Mouse (Mus musculus) ES-E14 (cell line): ENCODE results near the gene Chst15. TPM values are rescaled to one million over a fixed set of nuclear protein-coding genes. Genes with fewer than 3 reads are reported as not detected.
A peak's percentile ranks its signal among the peaks of the same experiment; 100 is the strongest.

Source experiments
- DNase-seq: peaks from one replicate; pipeline ENCODE4 v3.0.0-alpha.2; 2013; ENCODE audit warnings: low read depth, low spot score
- H3K27ac ChIP-seq: 2 replicates; pipeline ENCODE4 v1.5.1; 2012; ENCODE audit warnings: low read depth, mild to moderate bottlenecking, low read length, moderate library complexity, mixed read lengths; ENCODE audit not compliant: poor library complexity, insufficient read depth, severe bottlenecking
- H3K36me3 ChIP-seq: 2 replicates; pipeline ENCODE4 v1.6.1; 2012; ENCODE audit warnings: mild to moderate bottlenecking, low read length, moderate library complexity, mixed read lengths; ENCODE audit not compliant: control insufficient read depth, poor library complexity, insufficient read depth, severe bottlenecking
- H3K4me1 ChIP-seq, 2 experiments: fragments of 150-350 bp in 1 of 2; sonication (generic) in 1 of 2; 2 replicates each; pipeline ENCODE4 v1.6.1; 2012; ENCODE audit warnings: low read length in 2 of 2, mild to moderate bottlenecking in 1 of 2, mixed read lengths in 1 of 2; ENCODE audit not compliant: control insufficient read depth in 2 of 2, insufficient read depth in 2 of 2, poor library complexity in 1 of 2
- H3K4me3 ChIP-seq, 2 experiments: fragments of 150-350 bp in 1 of 2; sonication (generic) in 1 of 2; 2 replicates each; pipeline ENCODE4 v1.5.1; 2012; ENCODE audit warnings: low read length in 2 of 2, low read depth in 1 of 2, mild to moderate bottlenecking in 1 of 2, mixed read lengths in 1 of 2; ENCODE audit not compliant: insufficient read depth in 1 of 2, poor library complexity in 1 of 2, severe bottlenecking in 1 of 2
- H3K9ac ChIP-seq: 2 replicates; pipeline ENCODE4 v1.6.1; 2012; ENCODE audit warnings: low read depth, mild to moderate bottlenecking, low read length, mixed read lengths; ENCODE audit not compliant: poor library complexity, insufficient read depth, severe bottlenecking
- H3K9me3 ChIP-seq: fragments of 150-350 bp; sonication (generic); 2 replicates; pipeline ENCODE4 v1.6.1; 2012; ENCODE audit warnings: low read depth, mild to moderate bottlenecking, low read length; ENCODE audit not compliant: control insufficient read depth, insufficient read depth
- CHD2 ChIP-seq: IDR thresholded peaks from 2 replicates; pipeline ENCODE4 v1.6.1; 2014; ENCODE audit warnings: mild to moderate bottlenecking, low read depth, low read length, inconsistent platforms
- HCFC1 ChIP-seq: IDR thresholded peaks from 2 replicates; pipeline ENCODE4 v1.6.1; 2012; ENCODE audit warnings: low read length, inconsistent platforms, borderline replicate concordance; ENCODE audit not compliant: insufficient read depth
- MAFK ChIP-seq: IDR thresholded peaks from 2 replicates; pipeline ENCODE4 v1.6.1; 2014; ENCODE audit warnings: mild to moderate bottlenecking, low read depth, low read length, inconsistent platforms; ENCODE audit not compliant: insufficient read depth
- ZC3H11A ChIP-seq: IDR thresholded peaks from 2 replicates; pipeline ENCODE4 v1.6.1; 2012; ENCODE audit warnings: low read depth, mild to moderate bottlenecking, inconsistent platforms, low read length, borderline replicate concordance
- ZNF384 ChIP-seq: IDR thresholded peaks from 2 replicates; pipeline ENCODE4 v1.6.1; 2012; ENCODE audit warnings: low read depth, low read length, inconsistent platforms
- in situ Hi-C, 2 experiments: fragments of 600-800 bp; cut with MboI; formaldehyde crosslinking; loops; one replicate each; pipeline ENCODE4 v1.15.1; 2025; ENCODE audit warnings: low sequenced_read_pairs in 2 of 2, inconsistent platforms in 1 of 2; ENCODE audit not compliant: unreplicated experiment in 2 of 2
- total RNA-seq: library from RNA; depleted of rRNA; stranded (reverse); fragments of 300-350 nt; gene quantifications from 2 replicates; pipeline ENCODE4 v1.2.3, GENCODE M21; 2012

The Chst15 gene
- total RNA-seq, 1 experiment = 8.4 TPM

GRCm38 (mm10) chr7:132244637-132245036, 72.4 kb downstream of the Chst15 start:
- Histone ChIP-seq H3K27ac (no peak overlapping the region), H3K9me3 (no peaks in the 10 kb centered on the region), H3K4me1 (peaks cover 0 to 19% of the 10 kb centered on the region in 2 experiments; a peak in 2 of 4 replicates), H3K9ac (no peak overlapping the region), H3K36me3 (no peaks in the 10 kb centered on the region), H3K4me3 (no peak overlapping the region)
- in situ Hi-C loops = loop anchor here in 1 of 2 experiments (25.0 kb wide), 1 partner anchor 643 kb away; no protein-coding TSS in a partner anchor
- DNase-seq = no peak
- no peak for TF ChIP-seq HCFC1
- no peak for TF ChIP-seq MAFK
- no peak for TF ChIP-seq ZNF384
- TF ChIP-seq ZC3H11A = no peak
- TF ChIP-seq CHD2 = no peak

DNA sequence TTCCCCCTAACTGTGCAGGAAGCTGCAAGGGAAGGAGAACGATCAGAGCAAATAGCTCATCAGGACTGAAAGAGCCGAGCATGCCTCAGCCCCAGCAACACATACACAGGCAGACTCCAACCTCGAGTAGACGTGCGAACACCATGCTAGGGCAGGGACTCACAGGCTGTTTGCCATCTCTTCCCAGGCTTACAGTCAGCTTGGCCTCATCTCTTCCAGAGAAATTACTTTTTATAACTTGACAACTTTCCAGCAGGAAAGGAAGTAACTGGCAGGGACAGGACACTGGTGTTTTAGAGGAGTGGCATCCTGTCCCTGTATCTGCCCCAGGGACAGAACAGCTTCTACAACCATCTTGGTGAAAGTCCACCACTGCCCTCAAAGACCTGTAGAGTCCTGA, 73.8 kb downstream of the Chst15 start:
- Histone ChIP-seq H3K36me3 (no peaks in the 10 kb centered on the region), H3K9ac (no peak overlapping the region), H3K4me1 (peaks cover 0 to 19% of the 10 kb centered on the region in 2 experiments; a peak in 2 of 4 replicates), H3K9me3 (no peaks in the 10 kb centered on the region), H3K27ac (no peak overlapping the region; the same call in 1 of the 2 replicates), H3K4me3 (no peak overlapping the region)
- no peak for DNase-seq
- TF ChIP-seq ZNF384 (no peak), MAFK (no peak), CHD2 (no peak), HCFC1 (no peak), ZC3H11A (no peak)
- in situ Hi-C loops = loop anchor here in 1 of 2 experiments (25.0 kb wide), 1 partner anchor 644 kb away; no protein-coding TSS in a partner anchor

DNA sequence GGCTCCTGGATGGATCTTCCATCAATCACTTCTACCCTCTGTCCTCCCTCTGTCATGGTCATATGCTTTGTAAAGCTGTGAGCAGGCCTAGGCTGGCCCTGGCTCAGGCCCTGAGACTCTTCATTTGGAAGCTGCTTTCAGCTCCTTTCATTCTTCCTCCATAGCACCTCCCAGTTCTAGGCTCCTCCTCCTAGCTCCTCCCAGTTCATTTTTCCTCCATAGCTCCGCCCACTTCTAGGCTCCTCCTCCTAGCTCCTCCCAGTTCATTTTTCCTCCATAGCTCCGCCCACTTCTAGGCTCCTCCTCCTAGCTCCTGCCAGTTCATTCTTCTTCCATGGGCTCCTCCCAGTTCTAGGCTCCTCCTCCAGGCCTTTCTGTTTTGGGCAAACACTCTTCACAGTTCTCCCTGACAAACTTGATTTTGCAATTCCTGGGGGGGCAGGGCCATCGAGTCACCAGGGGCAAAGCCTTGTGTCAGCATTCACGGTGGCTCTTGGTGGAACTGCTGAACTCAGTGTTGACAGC, 74.3 kb downstream of the Chst15 start:
- Histone ChIP-seq H3K27ac (no peak overlapping the region), H3K4me1 (peaks cover 0 to 16% of the 10 kb centered on the region in 2 experiments; a peak in 2 of 4 replicates), H3K36me3 (no peaks in the 10 kb centered on the region), H3K4me3 (no peak overlapping the region), H3K9ac (0 out of 2 replicates have a peak overlapping the region, but pooled peaks have one; percentile 15), H3K9me3 (no peaks in the 10 kb centered on the region)
- peak; percentile 60 for DNase-seq
- no peak for TF ChIP-seq ZNF384
- TF ChIP-seq ZC3H11A = no peak
- TF ChIP-seq CHD2 = no peak
- TF ChIP-seq MAFK = no peak
- no peak for TF ChIP-seq HCFC1
- in situ Hi-C loops = loop anchor here in 1 of 2 experiments (25.0 kb wide), 1 partner anchor 645 kb away; no protein-coding TSS in a partner anchor

GRCm38 (mm10) chr7:132238921-132239320, 78.1 kb downstream of the Chst15 start:
- Histone ChIP-seq H3K36me3 (no peaks in the 10 kb centered on the region), H3K9ac (no peak overlapping the region), H3K4me3 (no peak overlapping the region), H3K27ac (no peak overlapping the region), H3K4me1 (peaks cover 0 to 15% of the 10 kb centered on the region in 2 experiments; a peak in 1 of 4 replicates), H3K9me3 (no peaks in the 10 kb centered on the region)
- no peak for DNase-seq
- in situ Hi-C loops = loop anchor here in 1 of 2 experiments (25.0 kb wide), 1 partner anchor 648 kb away; no protein-coding TSS in a partner anchor
- no peak for TF ChIP-seq ZNF384
- no peak for TF ChIP-seq ZC3H11A
- no peak for TF ChIP-seq HCFC1
- TF ChIP-seq MAFK = no peak
- TF ChIP-seq CHD2 = no peak
